Mouse (Mus musculus) layer of hippocampus, adult 9-11 months (tissue): Measurements from ENCODE around the gene Pagr1b.

Source experiments
- DNase-seq: peaks from one replicate; pipeline ENCODE4 v3.0.0; 2022

The Pagr1b gene

GRCm38 (mm10) chr7:127019306-127019960, 3.1 kb upstream of the Pagr1b start:
- no peak for DNase-seq

DNA sequence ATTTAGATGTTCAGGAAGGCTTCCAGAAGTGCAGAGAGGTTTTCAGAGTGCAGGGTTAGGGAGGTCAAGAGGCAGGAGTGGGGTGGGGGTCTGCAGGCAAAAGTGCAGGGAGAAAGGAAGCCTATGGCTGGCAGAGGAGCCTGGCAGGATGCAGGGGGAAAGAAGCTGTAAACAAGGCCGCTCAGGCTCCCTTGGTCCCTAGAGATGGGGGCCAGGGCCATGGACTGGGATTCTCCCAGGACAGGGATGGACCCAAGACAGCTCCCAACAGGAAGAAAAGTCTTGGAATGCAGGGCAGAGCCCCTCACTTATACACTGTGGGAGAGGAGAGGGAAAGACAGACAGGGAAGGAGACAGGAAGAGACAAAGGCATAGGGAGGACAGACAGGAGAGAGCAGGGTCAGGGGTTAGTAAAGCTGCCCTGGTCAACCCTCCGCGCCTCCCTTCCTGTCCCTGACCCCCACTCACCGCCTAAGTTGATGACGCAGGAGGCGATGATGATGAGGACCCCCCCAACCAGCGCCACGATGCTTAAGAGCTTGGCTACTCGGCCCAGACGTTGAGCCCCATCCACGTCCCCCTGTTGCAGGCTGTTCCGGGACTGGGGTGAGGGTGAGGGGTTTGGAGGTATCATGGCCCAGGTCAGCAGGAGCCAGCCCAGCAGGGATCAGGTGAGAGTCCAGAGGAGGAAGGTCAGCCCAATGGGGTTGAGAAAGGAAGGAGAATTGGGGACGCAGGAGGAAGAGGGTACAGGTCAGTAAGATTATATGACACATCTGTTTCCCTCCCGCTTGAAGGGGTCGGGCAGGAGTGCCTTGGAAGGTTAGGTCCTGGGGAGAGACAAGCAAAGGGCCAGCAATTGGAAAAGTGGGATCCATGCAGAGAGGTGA, 2.4 kb upstream of the Pagr1b start:
- no peak for DNase-seq

GRCm38 (mm10) chr7:127017950-127018345, 1.7 kb upstream of the Pagr1b start:
- DNase-seq, result no peak

DNA sequence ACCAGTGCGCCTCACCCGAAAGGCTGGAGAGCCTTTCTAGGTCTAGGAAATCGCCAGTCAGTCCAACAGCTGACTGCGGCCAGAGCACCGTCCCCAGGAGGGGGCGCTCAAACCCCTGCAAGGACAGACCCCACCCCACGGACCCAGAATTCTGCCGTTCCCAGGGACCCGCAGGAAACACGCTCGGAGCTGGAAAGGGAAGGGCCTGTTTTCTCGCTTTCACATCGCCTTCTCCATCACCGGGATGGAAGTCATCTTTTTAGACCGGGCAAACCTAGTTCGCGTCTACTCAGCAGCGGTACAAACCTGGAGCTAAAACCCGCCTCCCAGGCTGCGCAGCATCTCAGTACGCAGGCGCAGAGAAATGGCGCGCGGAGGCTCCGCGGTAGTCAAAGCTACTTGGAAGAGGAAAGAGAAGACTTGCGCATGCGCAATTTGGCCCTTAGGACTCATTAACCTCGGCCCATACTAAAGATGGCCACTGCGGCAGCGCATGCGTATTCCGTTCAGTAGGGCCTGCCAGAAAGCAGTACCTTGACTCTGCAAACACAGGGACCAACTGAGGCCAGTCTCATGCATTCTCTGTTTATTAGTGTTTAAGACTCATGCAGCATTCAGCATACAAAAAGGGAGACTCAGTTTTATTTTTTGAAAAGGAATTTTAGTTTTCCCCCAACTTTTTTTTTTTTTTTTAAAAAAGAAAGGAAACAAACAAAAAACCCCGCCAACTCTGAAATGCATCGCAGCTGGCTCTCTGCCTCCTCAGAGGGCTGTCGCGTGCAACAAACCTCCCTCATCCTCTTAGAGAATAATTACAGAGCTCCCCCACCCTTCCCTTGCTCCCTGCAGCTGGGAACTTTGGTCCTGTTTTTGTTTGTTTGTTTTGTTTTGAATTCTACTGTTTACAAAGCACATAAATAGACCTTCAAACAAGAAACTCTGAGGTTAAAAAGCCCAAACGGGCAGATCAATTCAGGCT, 976 bp upstream of the Pagr1b start, which contains the start of gene Pagr1a:
TSS of gene Pagr1a (minus strand) at position 382 of the 979 bp plus-strand sequence.
- DNase-seq, result peak; percentile 98

- DNase-seq, result no peak
Observed at GRCm38 (mm10) chr7:127016486-127016938, 228 bp upstream of the Pagr1b start.

GRCm38 (mm10) chr7:127016081-127016480, 203 bp downstream of the Pagr1b start:
- no peak for DNase-seq

GRCm38 (mm10) chr7:127014993-127015392, 1.3 kb downstream of the Pagr1b start:
- DNase-seq, result no peak

- no peak for DNase-seq
Observed at GRCm38 (mm10) chr7:127014320-127014719, 2.0 kb downstream of the Pagr1b start, which contains the start of gene Mvp. TSS of gene Mvp (minus strand) at chr7:127014621.

GRCm38 (mm10) chr7:127013385-127013784, 2.9 kb downstream of the Pagr1b start:
- DNase-seq, result no peak

DNA sequence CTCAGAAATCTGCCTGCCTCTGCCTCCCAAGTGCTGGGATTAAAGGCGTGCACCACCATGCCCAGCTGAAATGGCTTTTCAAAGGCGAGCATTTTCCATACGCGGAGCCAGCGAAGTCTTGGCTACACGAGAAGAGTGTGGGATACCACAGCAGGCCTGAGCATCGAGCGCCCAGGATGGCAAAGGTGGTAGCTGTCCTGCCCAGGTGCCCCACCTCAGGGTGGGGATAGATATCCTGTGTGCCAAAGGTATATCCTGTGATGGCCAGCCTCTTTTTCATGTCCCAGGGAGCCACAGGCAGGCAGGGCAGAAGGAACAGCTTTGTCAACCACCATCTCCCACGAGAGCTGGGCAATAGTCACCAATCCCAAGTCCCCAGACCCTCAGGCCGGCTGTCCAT, 3.4 kb downstream of the Pagr1b start:
- DNase-seq, result no peak

DNA sequence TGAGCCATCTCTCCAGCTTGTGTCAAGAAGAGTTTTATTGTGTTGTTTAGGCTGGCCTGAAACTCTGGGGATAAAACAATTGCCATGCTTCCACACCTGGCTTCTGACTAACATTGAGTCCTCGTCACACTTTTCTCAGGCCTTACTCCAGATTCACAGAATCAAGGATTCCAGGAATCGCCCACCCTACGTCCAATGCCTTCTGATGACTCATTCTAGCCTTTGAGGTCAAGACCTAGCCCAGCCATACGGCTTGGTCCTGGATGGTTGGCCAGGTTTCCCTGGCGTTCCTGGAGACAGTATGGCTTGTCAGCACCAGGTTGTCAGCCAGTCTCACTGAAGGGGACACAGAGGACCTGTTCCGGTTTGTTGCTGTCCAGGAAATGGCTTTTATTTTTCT, 3.9 kb downstream of the Pagr1b start:
- no peak for DNase-seq

GRCm38 (mm10) chr7:127011717-127012116, 4.6 kb downstream of the Pagr1b start:
- no peak for DNase-seq

DNA sequence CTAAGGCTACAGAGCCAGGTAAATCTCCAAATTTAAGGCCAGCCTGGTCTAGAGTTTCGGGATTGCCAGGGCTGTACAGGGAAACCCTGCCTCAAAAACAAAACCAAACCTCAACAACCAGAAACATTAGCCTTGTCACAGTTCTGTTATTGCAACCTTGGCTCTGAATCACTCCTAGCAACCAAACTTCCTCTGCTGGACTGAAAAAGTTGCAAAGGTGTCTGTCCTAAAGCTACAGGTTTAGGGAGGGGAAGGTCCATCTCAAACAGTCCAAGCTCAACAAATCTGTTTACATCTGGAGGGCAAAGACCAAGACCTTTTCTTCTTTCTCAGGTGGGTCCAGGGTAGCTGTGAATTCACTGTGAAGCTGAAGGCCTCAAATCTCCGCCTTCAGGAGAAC, 5.2 kb downstream of the Pagr1b start:
- DNase-seq, result no peak

DNA sequence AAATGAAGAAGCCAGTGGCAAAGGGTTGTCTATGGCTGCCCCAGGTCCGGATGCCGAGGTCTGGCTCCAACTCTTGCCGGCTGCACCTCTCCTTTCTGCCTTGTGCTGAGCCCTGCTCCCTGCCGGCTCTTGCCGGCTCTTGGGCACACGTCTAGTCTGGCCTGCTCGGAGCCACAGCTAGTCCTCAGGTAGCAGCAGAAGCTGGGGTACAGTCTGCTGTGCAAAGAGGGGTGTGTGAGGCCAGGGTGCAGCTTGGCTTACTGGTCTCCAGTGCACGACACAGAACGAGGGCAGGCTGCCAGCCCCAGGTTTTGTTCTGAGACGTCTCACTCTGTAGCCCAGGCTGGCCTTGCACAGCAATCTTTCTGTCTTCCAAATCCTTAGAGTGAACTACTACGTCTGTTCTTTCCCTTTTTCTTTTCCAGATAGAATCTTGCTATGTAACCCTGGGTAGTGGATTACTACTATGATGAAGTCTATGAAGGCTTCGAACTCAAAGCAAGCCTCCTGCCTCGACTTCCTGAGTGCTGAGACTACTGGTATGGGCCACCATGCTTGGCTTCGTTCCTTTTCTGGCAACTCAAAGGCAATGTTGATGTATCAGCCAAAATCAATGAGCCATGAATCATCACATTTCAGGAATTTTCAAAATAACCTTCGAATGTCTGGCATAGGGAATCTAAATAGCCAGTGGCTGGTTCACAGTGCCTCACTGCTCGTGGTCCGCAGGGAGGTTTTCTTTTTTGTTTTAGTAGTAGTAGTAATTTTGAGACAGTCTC, 6.8 kb downstream of the Pagr1b start:
- DNase-seq, result no peak

GRCm38 (mm10) chr7:127008239-127009019, 7.9 kb downstream of the Pagr1b start:
- DNase-seq, result peak; percentile 93

- DNase-seq, result no peak
Observed at GRCm38 (mm10) chr7:127007313-127008024, 8.8 kb downstream of the Pagr1b start.

GRCm38 (mm10) chr7:127004122-127004875, 12.0 kb downstream of the Pagr1b start:
- no peak for DNase-seq

DNA sequence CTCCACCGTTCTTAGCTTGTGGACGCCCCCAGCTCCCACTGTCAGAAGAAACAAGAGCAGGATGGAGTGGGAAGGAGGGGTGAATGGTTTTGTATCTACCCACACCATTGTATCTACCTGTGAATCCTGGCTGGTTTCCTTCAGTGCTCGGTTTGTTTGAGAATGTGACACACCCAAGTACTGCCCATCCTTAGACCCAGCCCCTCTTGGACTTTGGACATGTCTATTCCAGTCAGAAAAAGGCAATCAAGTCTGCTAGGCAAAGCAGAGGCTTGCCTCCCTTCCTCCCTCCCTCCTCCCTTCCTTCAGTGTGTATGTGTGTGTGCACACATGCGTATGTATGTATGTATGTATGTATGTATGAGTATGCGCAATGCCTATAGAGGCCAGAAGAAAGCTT, 12.7 kb downstream of the Pagr1b start:
- DNase-seq, result no peak

DNA sequence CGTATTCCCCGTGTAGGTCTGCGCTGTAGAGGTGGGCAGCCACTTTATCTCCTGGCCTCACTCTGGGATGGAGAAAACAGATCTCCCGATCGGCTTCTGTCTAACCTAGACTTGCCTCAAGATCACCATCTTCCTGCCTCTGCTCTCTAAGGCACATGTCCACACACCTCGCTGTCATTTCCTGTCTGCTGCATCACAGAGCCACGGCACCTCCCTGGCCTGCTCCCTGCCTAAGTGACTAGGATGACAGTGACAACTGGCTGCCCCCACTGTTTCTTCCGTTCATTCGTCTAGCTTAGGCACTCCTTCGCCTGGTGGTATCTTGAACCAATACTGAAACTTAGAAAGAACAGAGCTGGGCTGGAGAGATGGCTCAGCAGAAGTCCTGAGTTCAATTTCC, 16.7 kb downstream of the Pagr1b start:
- no peak for DNase-seq

DNA sequence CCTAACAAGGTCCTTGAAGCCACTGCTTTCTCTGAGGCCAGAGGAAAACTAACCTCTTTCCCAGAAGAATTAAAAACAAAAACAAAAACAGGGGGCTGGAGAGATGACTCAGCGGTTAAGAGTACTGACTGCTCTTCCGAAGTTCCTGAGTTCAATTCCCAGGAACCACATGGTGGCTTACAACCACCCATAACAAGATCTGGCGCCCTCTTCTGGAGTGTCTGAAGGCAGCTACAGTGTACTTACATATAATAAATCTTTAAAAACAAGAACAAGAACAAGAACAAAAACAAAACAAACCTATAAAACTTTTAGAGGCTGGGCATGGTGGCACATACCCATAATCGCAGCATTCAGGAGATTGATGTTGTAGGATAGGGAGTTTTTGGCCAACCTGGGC, 19.8 kb downstream of the Pagr1b start:
- DNase-seq, result no peak
